In the genomic region with DNA sequence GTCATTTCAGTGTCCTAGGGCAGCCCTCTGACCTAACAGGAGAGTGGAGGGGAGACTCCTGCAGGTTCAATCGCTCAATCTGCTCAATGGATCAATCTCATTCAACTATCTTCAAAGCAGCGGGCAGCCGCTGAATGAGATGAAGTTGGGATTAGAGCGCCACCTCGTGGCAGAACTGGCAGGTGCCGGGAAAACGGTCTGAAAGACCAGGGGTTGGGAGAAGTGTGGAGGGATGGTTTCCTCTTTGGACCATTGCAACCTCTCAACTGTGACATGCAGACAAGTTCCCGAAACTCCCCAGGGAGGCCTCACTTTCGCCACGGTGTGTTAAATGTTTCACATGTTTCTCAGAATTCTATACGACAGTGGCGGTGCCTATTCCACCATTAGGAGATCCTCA, we compare ENCODE assay signal across 7 mouse cellular contexts. TPM values are rescaled to one million over a fixed set of nuclear protein-coding genes. Genes with fewer than 3 reads are reported as not detected.
DNase-seq lines count a peak whose midpoint lies in the region; ATAC-seq and TF ChIP-seq lines count a peak whose summit lies in the region.

No protein-coding gene starts in this region.

- no peak overlapping the region for H3K9ac ChIP-seq in intestine, embryonic 14.5 days (ENCODE audit: low read length)
- 0 out of 2 replicates have a peak overlapping the region, but pooled peaks have one; percentile 11 for H3K9ac ChIP-seq in midbrain, embryonic 12.5 days (replicated peaks)

- DNase-seq in T-cell, adult 2 months (ENCODE audit: low spot score), result peak; percentile 81
- peak; percentile 84 for DNase-seq in cerebellum, adult 9-10 months
- DNase-seq in gastrocnemius, postnatal 10 days, result peak; percentile 92
- DNase-seq in intestine, embryonic 14.5 days (ENCODE audit: low spot score), result peak; percentile 97
- peak; percentile 93 for DNase-seq in limb, embryonic 10.5 days (ENCODE audit: low spot score)
- DNase-seq in spleen, adult 2 months (ENCODE audit: low read depth in 1 of 2, low spot score in 2 of 2), result peak; percentile 67 to 87

- TF ChIP-seq CTCF in spleen, adult 2 months (IDR thresholded peaks at IDR 0.05; ENCODE audit: extremely low read depth, insufficient read depth, insufficient read length, insufficient replicate concordance), result peak; percentile 89

- peak overlapping the region; percentile 15; the same call in 1 of the 2 replicates for H3K4me2 ChIP-seq in intestine, embryonic 14.5 days (ENCODE audit: low read length)
- peak overlapping the region; percentile 21; the same call in 1 of the 2 replicates for H3K4me2 ChIP-seq in midbrain, embryonic 12.5 days (replicated peaks)

- peak overlapping the region; percentile 96; the same call in 1 of the 2 replicates for H3K27ac ChIP-seq in intestine, embryonic 14.5 days (ENCODE audit: low read depth)
- H3K27ac ChIP-seq in limb, embryonic 10.5 days, result no peak overlapping the region
- H3K27ac ChIP-seq in midbrain, embryonic 12.5 days (replicated peaks), result no peak overlapping the region
- H3K27ac ChIP-seq in spleen, adult 2 months (ENCODE audit: insufficient read depth, low read length), result peak overlapping the region; percentile 90

- no peak for TF ChIP-seq POLR2A in spleen, adult 2 months (IDR thresholded peaks at IDR 0.05; ENCODE audit: low read depth, low read length)

- peaks cover 27% of the 10 kb centered on the region for H3K36me3 ChIP-seq in intestine, embryonic 14.5 days (ENCODE audit: control insufficient read depth, insufficient read depth, low read length)
- H3K36me3 ChIP-seq in limb, embryonic 10.5 days, result peaks cover 61% of the 10 kb centered on the region
- H3K36me3 ChIP-seq in midbrain, embryonic 12.5 days, result peaks cover 46% of the 10 kb centered on the region
- peaks cover 13% of the 10 kb centered on the region for H3K36me3 ChIP-seq in spleen, adult 2 months (ENCODE audit: control insufficient read depth, insufficient read depth, low read length)

- no peaks in the 10 kb centered on the region for H3K9me3 ChIP-seq in intestine, embryonic 14.5 days (ENCODE audit: control insufficient read depth, low read length)
- H3K9me3 ChIP-seq in limb, embryonic 10.5 days (replicated peaks), result no peaks in the 10 kb centered on the region
- H3K9me3 ChIP-seq in midbrain, embryonic 12.5 days, result no peaks in the 10 kb centered on the region

- no peaks in the 10 kb centered on the region for H3K27me3 ChIP-seq in intestine, embryonic 14.5 days (replicated peaks; ENCODE audit: control insufficient read depth, insufficient read depth, low read length)
- H3K27me3 ChIP-seq in limb, embryonic 10.5 days (ENCODE audit: low read depth, poor library complexity, severe bottlenecking), result no peaks in the 10 kb centered on the region
- no peaks in the 10 kb centered on the region for H3K27me3 ChIP-seq in midbrain, embryonic 12.5 days
- no peaks in the 10 kb centered on the region for H3K27me3 ChIP-seq in spleen, adult 2 months (ENCODE audit: control insufficient read depth, insufficient read depth, low read length)

- peaks cover 42% of the 10 kb centered on the region for H3K4me1 ChIP-seq in intestine, embryonic 14.5 days (replicated peaks; ENCODE audit: control insufficient read depth, insufficient read depth, low read length)
- H3K4me1 ChIP-seq in limb, embryonic 10.5 days, result peaks cover 31% of the 10 kb centered on the region
- peaks cover 27% of the 10 kb centered on the region for H3K4me1 ChIP-seq in midbrain, embryonic 12.5 days
- peaks cover 14% of the 10 kb centered on the region for H3K4me1 ChIP-seq in spleen, adult 2 months (ENCODE audit: control insufficient read depth, insufficient read depth, insufficient read length)

- H3K4me3 ChIP-seq in intestine, embryonic 14.5 days (ENCODE audit: low read depth, low read length), result no peak overlapping the region
- H3K4me3 ChIP-seq in limb, embryonic 10.5 days, result no peak overlapping the region
- no peak overlapping the region for H3K4me3 ChIP-seq in midbrain, embryonic 12.5 days
- H3K4me3 ChIP-seq in spleen, adult 2 months (ENCODE audit: extremely low read depth, insufficient read depth, insufficient read length), result peak overlapping the region; percentile 10; the same call in 1 of the 2 replicates

- WGBS in intestine, embryonic 14.5 days, result 19% methylated on average over 12 of the region's 12 CpGs
- WGBS in limb, embryonic 10.5 days, result 14% methylated on average over 12 of the region's 12 CpGs
- 13% methylated on average over 12 of the region's 12 CpGs for whole genome bisulfite sequencing in midbrain, embryonic 12.5 days
- WGBS in spleen, adult 2 months, result 3% methylated on average over 12 of the region's 12 CpGs

- no peak for ATAC-seq in intestine, embryonic 14.5 days (replicated peaks; ENCODE audit: low FRiP score, low TSS enrichment, low read depth)
- ATAC-seq in midbrain, embryonic 12.5 days (ENCODE audit: low FRiP score, low read depth), result no peak

RNA-seq across cellular contexts. Expression of gene Atp6v1g2, which starts 1.4 kb away (rescaled TPM):
- total RNA-seq in gastrocnemius, postnatal 10 days (2021), result 1 to 10 TPM; 2.1 to 3.3 TPM
- 5.8 and 5.9 TPM in 2 replicates for polyA plus RNA-seq in intestine, embryonic 14.5 days (2014; fragmentation: Nextera tagmentation; extraction: Ambion mirVana)
- polyA plus RNA-seq in limb, embryonic 10.5 days (2016; fragmentation: Nextera tagmentation; extraction: Ambion mirVana), result 4.5 and 5.2 TPM in 2 replicates
- polyA plus RNA-seq in midbrain, embryonic 12.5 days (2016; fragmentation: Nextera tagmentation; extraction: Ambion mirVana), result 18.8 and 19.6 TPM in 2 replicates
- polyA plus RNA-seq in spleen, adult 2 months (2012; rRNA removed), result 5.0 TPM in 2 replicates

RNA-seq across cellular contexts. Expression of gene Nfkbil1, which starts 3.5 kb away (rescaled TPM):
- total RNA-seq in gastrocnemius, postnatal 10 days (2021), result 10 to 100 TPM in 1 of 2 experiments, 1 to 10 TPM in 1; 9.9 to 11.1 TPM
- polyA plus RNA-seq in intestine, embryonic 14.5 days (2014; fragmentation: Nextera tagmentation; extraction: Ambion mirVana), result 3.1 and 4.3 TPM in 2 replicates
- 10.7 and 12.1 TPM in 2 replicates for polyA plus RNA-seq in limb, embryonic 10.5 days (2016; fragmentation: Nextera tagmentation; extraction: Ambion mirVana)
- 10.9 and 11.4 TPM in 2 replicates for polyA plus RNA-seq in midbrain, embryonic 12.5 days (2016; fragmentation: Nextera tagmentation; extraction: Ambion mirVana)
- 16.9 and 29.1 TPM in 2 replicates for polyA plus RNA-seq in spleen, adult 2 months (2012; rRNA removed)

RNA-seq across cellular contexts. Expression of gene Ddx39b, which starts 9.5 kb away (rescaled TPM):
- 100 to 1,000 TPM; 147 to 169 TPM for total RNA-seq in gastrocnemius, postnatal 10 days (2021)
- 458 and 500 TPM in 2 replicates for polyA plus RNA-seq in intestine, embryonic 14.5 days (2014; fragmentation: Nextera tagmentation; extraction: Ambion mirVana)
- 749 and 792 TPM in 2 replicates for polyA plus RNA-seq in limb, embryonic 10.5 days (2016; fragmentation: Nextera tagmentation; extraction: Ambion mirVana)
- polyA plus RNA-seq in midbrain, embryonic 12.5 days (2016; fragmentation: Nextera tagmentation; extraction: Ambion mirVana), result 565 and 579 TPM in 2 replicates
- 284 and 323 TPM in 2 replicates for polyA plus RNA-seq in spleen, adult 2 months (2012; rRNA removed)

RNA-seq across cellular contexts. Expression of gene Gm16181, which starts 11.4 kb away (rescaled TPM):
- total RNA-seq in gastrocnemius, postnatal 10 days (2021), result not detected
- 0.39 and 0.88 TPM in 2 replicates for polyA plus RNA-seq in intestine, embryonic 14.5 days (2014; fragmentation: Nextera tagmentation; extraction: Ambion mirVana)
- polyA plus RNA-seq in limb, embryonic 10.5 days (2016; fragmentation: Nextera tagmentation; extraction: Ambion mirVana), result 0.30 and 0.33 TPM in 2 replicates
- 0.38 TPM in 1 of 2 replicates, not detected in the other for polyA plus RNA-seq in midbrain, embryonic 12.5 days (2016; fragmentation: Nextera tagmentation; extraction: Ambion mirVana)
- polyA plus RNA-seq in spleen, adult 2 months (2012; rRNA removed), result 0.34 TPM in 1 of 2 replicates, not detected in the other

RNA-seq across cellular contexts. Expression of gene Lta, which starts 26.9 kb away (rescaled TPM):
- total RNA-seq in gastrocnemius, postnatal 10 days (2021), result under 1 TPM in 1 of 2 experiments, not detected in 1; 0.16 TPM
- 0.81 and 0.85 TPM in 2 replicates for polyA plus RNA-seq in intestine, embryonic 14.5 days (2014; fragmentation: Nextera tagmentation; extraction: Ambion mirVana)
- polyA plus RNA-seq in limb, embryonic 10.5 days (2016; fragmentation: Nextera tagmentation; extraction: Ambion mirVana), result not detected in 2 replicates
- not detected in 2 replicates for polyA plus RNA-seq in midbrain, embryonic 12.5 days (2016; fragmentation: Nextera tagmentation; extraction: Ambion mirVana)
- polyA plus RNA-seq in spleen, adult 2 months (2012; rRNA removed), result 24.8 and 26.8 TPM in 2 replicates

Comparison
In these comparisons a context has a peak if more than half of its experiments do, and no peak if none do; other contexts are left out.
1. H3K27ac ChIP-seq: peak in intestine, embryonic 14.5 days (single experiment) and spleen, adult 2 months (single experiment); none in limb, embryonic 10.5 days (single experiment) and midbrain, embryonic 12.5 days (single experiment).
2. Peak in every context shown above with its lines, with median percentiles within 50 percentile points of each other: DNase-seq.